Mouse (Mus musculus) retina, postnatal 7 days (tissue): Measurements from ENCODE around the gene Gm6880.
"Not testable (repeated sequence)": the region's sequence is repeated elsewhere in the genome, so short reads cannot be mapped to it uniquely, and the experiment has no call there.

Experiments
- DNase-seq: peaks from one replicate; pipeline ENCODE4 v3.0.0-alpha.2; 2012; ENCODE audit warnings: low read depth, low spot score

Gene Gm6880

GRCm38 (mm10) chrX:74481349-74481885 is at the start of gene Gm6880:
Gene Gm6880 (minus strand): TSS chrX:74481399.
- not testable (repeated sequence) for DNase-seq

- DNase-seq: not testable (repeated sequence)
Observed at GRCm38 (mm10) chrX:74517461-74517860, 36.3 kb upstream of the Gm6880 start.

GRCm38 (mm10) chrX:74497131-74497530 is 15.9 kb upstream of the Gm6880 start:
- no peak for DNase-seq

- DNase-seq: no peak
Observed at GRCm38 (mm10) chrX:74452773-74453172, 28.4 kb downstream of the Gm6880 start.

GRCm38 (mm10) chrX:74451157-74451912 is 29.9 kb downstream of the Gm6880 start:
- DNase-seq: no peak
